Mouse (Mus musculus): ENCODE data around the gene Cdh15.

Cdh15 gene

GRCm38 (mm10) chr8:122847829-122848561 is at the start of gene Cdh15:
TSS of gene Cdh15 (plus strand) at chr8:122847966.
- peak; percentile 17 for DNase-seq

- peak; percentile 29 for DNase-seq
These were observed 43.6 kb upstream of the Cdh15 start for GRCm38 (mm10) chr8:122803906-122804761.

- DNase-seq: peak; percentile 29
These were observed 42.4 kb upstream of the Cdh15 start for GRCm38 (mm10) chr8:122805349-122805748.

GRCm38 (mm10) chr8:122806956-122807538 is 40.7 kb upstream of the Cdh15 start:
- DNase-seq: no peak

GRCm38 (mm10) chr8:122807907-122808306 is 39.9 kb upstream of the Cdh15 start:
- DNase-seq: no peak

- DNase-seq: no peak
These were observed 37.4 kb upstream of the Cdh15 start for GRCm38 (mm10) chr8:122810376-122810775.

- DNase-seq: no peak
These were observed 35.8 kb upstream of the Cdh15 start for GRCm38 (mm10) chr8:122811870-122812494.

GRCm38 (mm10) chr8:122812610-122813250 is 35.0 kb upstream of the Cdh15 start:
- DNase-seq: no peak

- DNase-seq: no peak
These were observed 33.2 kb upstream of the Cdh15 start for GRCm38 (mm10) chr8:122814608-122815007.

- no peak for DNase-seq
These were observed 30.8 kb upstream of the Cdh15 start for GRCm38 (mm10) chr8:122816965-122817364.

- no peak for DNase-seq
These were observed 29.9 kb upstream of the Cdh15 start for GRCm38 (mm10) chr8:122817724-122818496.

GRCm38 (mm10) chr8:122819776-122820175 is 28.0 kb upstream of the Cdh15 start:
- DNase-seq: no peak

- DNase-seq: no peak
These were observed 23.2 kb upstream of the Cdh15 start for GRCm38 (mm10) chr8:122824571-122824970.

- no peak for DNase-seq
These were observed 22.8 kb upstream of the Cdh15 start for GRCm38 (mm10) chr8:122824986-122825385.

GRCm38 (mm10) chr8:122825408-122825807 is 22.4 kb upstream of the Cdh15 start:
- DNase-seq: no peak

- no peak for DNase-seq
These were observed 18.4 kb upstream of the Cdh15 start for GRCm38 (mm10) chr8:122829396-122829795.

GRCm38 (mm10) chr8:122830349-122831061 is 17.3 kb upstream of the Cdh15 start:
- DNase-seq: peak; percentile 86

GRCm38 (mm10) chr8:122834416-122834815 is 13.3 kb upstream of the Cdh15 start:
- DNase-seq: no peak

- peak; percentile 72 for DNase-seq
These were observed 12.8 kb upstream of the Cdh15 start for GRCm38 (mm10) chr8:122834971-122835370.

- DNase-seq: no peak
These were observed 11.6 kb upstream of the Cdh15 start for GRCm38 (mm10) chr8:122836199-122836598.

GRCm38 (mm10) chr8:122836696-122837095 is 11.1 kb upstream of the Cdh15 start:
- DNase-seq: no peak
